Mouse (Mus musculus) spleen, adult 2 months (tissue): ENCODE measurements at regions not wholly inside any gene's neighbourhood (a gene's known extent, or its start where the extent isn't known, plus 50 kb on each side); places are given as distances from the start of the nearest gene placed in this dataset.

Experiments used
- CTCF ChIP-seq: fragments of 200-500 bp; IDR thresholded peaks from 2 replicates; pipeline ENCODE4 v1.5.1; 2011; ENCODE audit warnings: mild to moderate bottlenecking, inconsistent platforms; ENCODE audit not compliant: insufficient read depth, insufficient read length, insufficient replicate concordance; ENCODE audit errors: extremely low read depth
- POLR2A ChIP-seq: fragments of 200-500 bp; IDR thresholded peaks from 2 replicates; pipeline ENCODE4 v1.6.1; 2011; ENCODE audit warnings: low read depth, low read length, inconsistent platforms

- TF ChIP-seq POLR2A (no peak), CTCF (no peak)
These were observed 52.8 kb upstream of the 1700024P04Rik start for GRCm38 (mm10) chr13:99037131-99037530.
